ENCODE assay signal across 8 mouse cellular contexts in the genomic region with DNA sequence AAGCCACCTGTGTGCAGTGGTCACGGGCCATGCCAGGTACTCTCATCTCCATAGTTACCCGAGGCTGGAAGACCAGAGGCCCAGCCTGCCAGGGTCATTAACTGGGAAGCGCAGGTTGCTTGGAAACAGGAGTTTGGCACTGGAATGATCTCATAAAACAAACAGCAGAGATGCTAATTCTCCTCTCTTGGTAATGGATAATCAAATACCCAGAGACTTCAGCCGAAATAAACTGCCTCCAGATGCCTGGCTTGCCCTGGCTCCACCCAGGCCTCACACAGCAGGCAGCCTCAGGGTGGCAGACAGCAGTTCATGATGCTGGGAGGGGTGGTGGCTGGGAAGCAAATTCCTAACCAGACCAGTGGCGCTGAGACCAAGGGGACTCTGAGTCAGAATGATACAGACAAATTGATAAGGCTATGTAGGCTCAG.
DNase-seq lines count a peak whose midpoint lies in the region; ATAC-seq and TF ChIP-seq lines count a peak whose summit lies in the region.

No protein-coding gene starts in this region.

- H3K4me1 ChIP-seq in heart, embryonic 10.5 days = peaks cover 55% of the 10 kb centered on the region
- H3K4me1 ChIP-seq in kidney, adult 2 months (ENCODE audit: control insufficient read depth, insufficient read depth, low read length) = peaks cover 21% of the 10 kb centered on the region
- peaks cover 27% of the 10 kb centered on the region for H3K4me1 ChIP-seq in midbrain, embryonic 16.5 days (ENCODE audit: control insufficient read depth, insufficient read depth, low read length)

- peak overlapping the region; percentile 72; the same call in 1 of the 2 replicates for H3K27ac ChIP-seq in heart, embryonic 10.5 days
- no peak overlapping the region; the same call in 1 of the 2 replicates for H3K27ac ChIP-seq in kidney, adult 2 months (ENCODE audit: insufficient read depth, low read depth, low read length)
- H3K27ac ChIP-seq in midbrain, embryonic 16.5 days (ENCODE audit: low read length) = peak overlapping the region; percentile 43; the same call in 1 of the 2 replicates

- no peak for TF ChIP-seq CTCF in kidney, adult 2 months (conservative IDR thresholded peaks at IDR 0.05; ENCODE audit: insufficient read depth, insufficient read length, low read depth, low read length)

- peaks cover 47% of the 10 kb centered on the region for H3K36me3 ChIP-seq in heart, embryonic 10.5 days
- H3K36me3 ChIP-seq in kidney, adult 2 months (ENCODE audit: control insufficient read depth, insufficient read depth, low read length) = no peaks in the 10 kb centered on the region; the same call in 1 of the 2 replicates
- H3K36me3 ChIP-seq in midbrain, embryonic 16.5 days (ENCODE audit: control insufficient read depth, insufficient read depth, low read length) = 0 out of 2 replicates have a peak, but pooled peaks cover 3% of the 10 kb centered on the region

- peaks cover 4% of the 10 kb centered on the region; the same call in 1 of the 2 replicates for H3K27me3 ChIP-seq in heart, embryonic 10.5 days (ENCODE audit: insufficient read depth, poor library complexity, severe bottlenecking)
- no peaks in the 10 kb centered on the region for H3K27me3 ChIP-seq in kidney, adult 2 months (replicated peaks; ENCODE audit: control insufficient read depth, insufficient read depth, low read length)
- H3K27me3 ChIP-seq in midbrain, embryonic 16.5 days (ENCODE audit: control insufficient read depth, insufficient read depth, low read depth, low read length) = no peaks in the 10 kb centered on the region

- H3K9me3 ChIP-seq in heart, embryonic 10.5 days = no peaks in the 10 kb centered on the region
- no peaks in the 10 kb centered on the region for H3K9me3 ChIP-seq in midbrain, embryonic 16.5 days (replicated peaks; ENCODE audit: control insufficient read depth, low read length, poor library complexity, severe bottlenecking)

- H3K4me2 ChIP-seq in midbrain, embryonic 16.5 days (ENCODE audit: low read length) = no peak overlapping the region

- no peak overlapping the region for H3K4me3 ChIP-seq in heart, embryonic 10.5 days
- H3K4me3 ChIP-seq in kidney, adult 2 months (ENCODE audit: insufficient read depth, low read depth, low read length) = no peak overlapping the region
- no peak overlapping the region for H3K4me3 ChIP-seq in midbrain, embryonic 16.5 days (ENCODE audit: low read depth, low read length)

- no peak for DNase-seq in heart, embryonic 10.5 days (ENCODE audit: low spot score)
- no peak for DNase-seq in heart, adult 9 months (ENCODE audit: low spot score in 2 of 2)
- peak; percentile 49 for DNase-seq in embryo, embryonic 10.5 days (ENCODE audit: low spot score)
- DNase-seq in kidney, adult 2 months = peak; percentile 86
- DNase-seq in cerebellum, adult 11 months = no peak
- no peak for DNase-seq in thymus, adult 18-20 months

- no peak overlapping the region for H3K9ac ChIP-seq in midbrain, embryonic 16.5 days (ENCODE audit: low read depth, low read length)

- no peak for TF ChIP-seq POLR2A in kidney, adult 2 months (IDR thresholded peaks at IDR 0.05; ENCODE audit: low read depth, low read length)

- 28% methylated on average over 5 of the region's 5 CpGs for WGBS in heart, embryonic 10.5 days
- WGBS in kidney, adult 2 months = 30% methylated on average over 5 of the region's 5 CpGs
- 27% methylated on average over 5 of the region's 5 CpGs for WGBS in midbrain, embryonic 16.5 days

- no peak for ATAC-seq in midbrain, embryonic 16.5 days
- ATAC-seq in megakaryocyte-erythroid progenitor cell, adult 5-6 weeks (replicated peaks; ENCODE audit: low FRiP score, low TSS enrichment, poor library complexity, severe bottlenecking) = no peak

Comparison
In these comparisons a context has a peak if more than half of its experiments do, and no peak if none do; other contexts are left out.
1. DNase-seq: peak in embryo, embryonic 10.5 days (single experiment) and kidney, adult 2 months (single experiment); none in heart, embryonic 10.5 days (single experiment), heart, adult 9 months (0 of 2), cerebellum, adult 11 months (single experiment) and thymus, adult 18-20 months (0 of 2).